ENCODE assay signal across 20 mouse cellular contexts in genomic region chr9:44903856-44904255, GRCm38 (mm10).
"Had no signal": no experiment of that assay in that cellular context is flagged by ENCODE, and none has a peak within 500 bp of the region (broad histone marks: within the 10 kb centered on the region; RNA-seq: fewer than 3 reads in every experiment).

No protein-coding gene starts in this region.

- H3K4me3 ChIP-seq: kidney, embryonic 15.5 days; limb, embryonic 10.5 days; limb, embryonic 13.5 days; liver, embryonic 12.5 days; liver, embryonic 15.5 days had no signal

- H3K27me3 ChIP-seq: kidney, embryonic 15.5 days; limb, embryonic 13.5 days; liver, embryonic 12.5 days; liver, embryonic 15.5 days had no signal

- ATAC-seq: liver, embryonic 12.5 days had no signal

- H3K4me1 ChIP-seq: limb, embryonic 13.5 days had no signal

- DNase-seq: kidney, adult 2 months; kidney, postnatal 10 days; kidney, postnatal 36 days; layer of hippocampus, postnatal 36 days; liver; lung, adult 2 months; lung, postnatal 14 days; lung, postnatal 4 days; midbrain, embryonic 14.5 days; right cerebral cortex, adult 18-20 months; right cerebral cortex, postnatal 14 days; right cerebral cortex, postnatal 4 days; thymus, adult 2 months; thymus, postnatal 25 days had no signal

- H3K27ac ChIP-seq: kidney, embryonic 15.5 days; limb, embryonic 10.5 days; limb, embryonic 13.5 days; liver, embryonic 12.5 days; liver, embryonic 15.5 days; stomach, postnatal 0 days had no signal
